Comparison of ENCODE assay signal across 26 mouse cellular contexts in the genomic region with DNA sequence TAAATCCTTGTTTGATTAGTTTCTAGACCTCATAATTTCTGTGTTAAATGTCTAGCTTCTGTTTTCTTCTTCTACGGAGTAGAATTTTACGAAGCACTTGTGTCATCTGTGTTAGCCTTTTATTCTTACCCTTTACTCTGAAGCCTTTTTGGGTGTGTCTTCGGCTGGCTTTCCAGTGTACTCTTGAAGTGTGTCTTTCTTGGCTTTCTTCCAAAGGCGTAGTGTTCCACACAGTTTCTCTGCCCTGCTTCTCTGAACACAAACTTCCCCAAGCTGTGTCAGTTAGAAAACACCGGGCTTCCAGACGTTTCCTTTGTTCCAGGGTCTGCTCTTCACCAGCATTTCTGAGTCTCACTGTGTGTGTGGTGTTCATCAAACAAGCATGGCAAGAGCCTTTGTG.
DNase-seq lines count a peak whose midpoint lies in the region; ATAC-seq and TF ChIP-seq lines count a peak whose summit lies in the region.
"Had no signal": no experiment of that assay in that cellular context is flagged by ENCODE, and none has a peak within 500 bp of the region (broad histone marks: within the 10 kb centered on the region; RNA-seq: fewer than 3 reads in every experiment).

No protein-coding gene starts in this region.

- H3K9me3 ChIP-seq in lung, embryonic 14.5 days (ENCODE audit: low read depth, low read length) = no peaks in the 10 kb centered on the region
- no peaks in the 10 kb centered on the region for H3K9me3 ChIP-seq in embryonic facial prominence, embryonic 14.5 days (ENCODE audit: control insufficient read depth, low read length)
- H3K9me3 ChIP-seq: hindbrain, embryonic 12.5 days; midbrain, embryonic 12.5 days had no signal

- no peak for TF ChIP-seq CTCF in lung, embryonic 14.5 days (IDR thresholded peaks at IDR 0.05; ENCODE audit: low read depth)

- DNase-seq in gastrocnemius, adult 18-20 months (ENCODE audit: low spot score) = peak; percentile 11
- DNase-seq in gastrocnemius, postnatal 10 days = no peak
- DNase-seq in lung, embryonic 14.5 days = peak; percentile 70
- no peak for DNase-seq in lung, postnatal 14 days
- DNase-seq in NIH3T3 (ENCODE audit: low read depth) = peak; percentile 4
- peak; percentile 50 for DNase-seq in embryonic facial prominence, embryonic 14.5 days (ENCODE audit: low spot score)
- no peak for DNase-seq in layer of hippocampus, postnatal 25 days (ENCODE audit: extremely low spot score in 1 of 2, low spot score in 1 of 2)
- DNase-seq in Muller cell, postnatal 12 days (ENCODE audit: inconsistent ontology term) = no peak
- DNase-seq: adrenal gland, adult 2 months; adrenal gland, postnatal 36 days; cerebellum, adult 2 months; cerebellum, postnatal 14 days; kidney, adult 9 months; kidney, postnatal 10 days; layer of hippocampus, adult 9-11 months; liver; right cerebral cortex, postnatal 25 days; thymus, adult 18-20 months; thymus, postnatal 25 days had no signal

- ATAC-seq in lung, embryonic 14.5 days (ENCODE audit: insufficient read depth) = no peak
- no peak for ATAC-seq in embryonic facial prominence, embryonic 14.5 days (ENCODE audit: low read depth)
- ATAC-seq: forebrain, embryonic 16.5 days; intestine, postnatal 0 days had no signal

- no peak overlapping the region for H3K4me3 ChIP-seq in lung, embryonic 14.5 days (ENCODE audit: low read depth, low read length)
- no peak overlapping the region for H3K4me3 ChIP-seq in embryonic facial prominence, embryonic 14.5 days (ENCODE audit: low read depth, low read length)
- H3K4me3 ChIP-seq: hindbrain, embryonic 12.5 days; megakaryocyte, embryonic 14.5 days; midbrain, embryonic 12.5 days had no signal

- H3K4me2 ChIP-seq in lung, embryonic 14.5 days = no peak overlapping the region
- no peak overlapping the region for H3K4me2 ChIP-seq in embryonic facial prominence, embryonic 14.5 days (ENCODE audit: low read depth, low read length)
- H3K4me2 ChIP-seq: hindbrain, embryonic 12.5 days; midbrain, embryonic 12.5 days had no signal

- no peak overlapping the region for H3K9ac ChIP-seq in lung, embryonic 14.5 days
- no peak overlapping the region for H3K9ac ChIP-seq in embryonic facial prominence, embryonic 14.5 days (ENCODE audit: low read depth, low read length)
- H3K9ac ChIP-seq: hindbrain, embryonic 12.5 days; liver, embryonic 14.5 days; midbrain, embryonic 12.5 days had no signal

- H3K27me3 ChIP-seq in lung, embryonic 14.5 days (ENCODE audit: insufficient read depth, low read length) = no peaks in the 10 kb centered on the region
- H3K27me3 ChIP-seq in embryonic facial prominence, embryonic 14.5 days (replicated peaks; ENCODE audit: control insufficient read depth, insufficient read depth, low read length) = no peaks in the 10 kb centered on the region
- H3K27me3 ChIP-seq: hindbrain, embryonic 12.5 days; megakaryocyte, embryonic 14.5 days; midbrain, embryonic 12.5 days had no signal

- H3K4me1 ChIP-seq in lung, embryonic 14.5 days (ENCODE audit: insufficient read depth) = peaks cover 10% of the 10 kb centered on the region
- peaks cover 5% of the 10 kb centered on the region; the same call in 1 of the 2 replicates for H3K4me1 ChIP-seq in embryonic facial prominence, embryonic 14.5 days (ENCODE audit: control insufficient read depth, insufficient read depth, low read length)
- H3K4me1 ChIP-seq: megakaryocyte, embryonic 14.5 days; midbrain, embryonic 12.5 days had no signal

- 37% methylated on average over 6 of the region's 6 CpGs for WGBS in lung, embryonic 14.5 days
- 56% methylated on average over 6 of the region's 6 CpGs for WGBS in embryonic facial prominence, embryonic 14.5 days

- H3K36me3 ChIP-seq in lung, embryonic 14.5 days (ENCODE audit: insufficient read depth) = no peaks in the 10 kb centered on the region
- no peaks in the 10 kb centered on the region for H3K36me3 ChIP-seq in embryonic facial prominence, embryonic 14.5 days (ENCODE audit: control insufficient read depth, insufficient read depth, low read length)
- H3K36me3 ChIP-seq: hindbrain, embryonic 12.5 days; midbrain, embryonic 12.5 days had no signal

- H3K27ac ChIP-seq in lung, embryonic 14.5 days (ENCODE audit: low read depth) = peak overlapping the region; percentile 38
- H3K27ac ChIP-seq in embryonic facial prominence, embryonic 14.5 days (replicated peaks; ENCODE audit: low read depth, low read length) = no peak overlapping the region
- H3K27ac ChIP-seq: hindbrain, embryonic 12.5 days; liver, embryonic 14.5 days; midbrain, embryonic 12.5 days; stomach, postnatal 0 days had no signal

Comparison
In these comparisons a context has a peak if more than half of its experiments do, and no peak if none do; other contexts are left out.
1. DNase-seq: peak in gastrocnemius, adult 18-20 months (single experiment), lung, embryonic 14.5 days (single experiment), NIH3T3 (single experiment) and embryonic facial prominence, embryonic 14.5 days (single experiment); none in gastrocnemius, postnatal 10 days (single experiment), lung, postnatal 14 days (single experiment), layer of hippocampus, postnatal 25 days (0 of 2) and Muller cell, postnatal 12 days (single experiment).